Mouse (Mus musculus) heart, embryonic 12.5 days (tissue): ENCODE measurements around the gene Atp13a2. TPM values are rescaled to one million over a fixed set of nuclear protein-coding genes. Genes with fewer than 3 reads are reported as not detected.

ENCODE experiments used
- ATAC-seq: fragments of 200-750 bp; cut with Nextera tagmentation; 2 replicates; pipeline ENCODE4 v1.8.0; 2017; ENCODE audit warnings: moderate TSS enrichment, moderate library complexity; ENCODE audit not compliant: insufficient number of reproducible peaks, low FRiP score
- H3K27ac ChIP-seq: fragments of 300-500 bp; sonication (generic); 2 replicates; pipeline ENCODE4 v1.5.1; 2016; ENCODE audit warnings: mild to moderate bottlenecking, moderate library complexity; ENCODE audit not compliant: poor library complexity, severe bottlenecking
- H3K27me3 ChIP-seq: fragments of 300-500 bp; sonication (generic); replicated peaks from 2 replicates; pipeline ENCODE4 v1.6.1; 2016; ENCODE audit warnings: mild to moderate bottlenecking, moderate library complexity
- H3K36me3 ChIP-seq: fragments of 300-500 bp; sonication (generic); 2 replicates; pipeline ENCODE4 v1.6.1; 2016; ENCODE audit warnings: mild to moderate bottlenecking, moderate library complexity
- H3K4me1 ChIP-seq: fragments of 300-500 bp; sonication (generic); replicated peaks from 2 replicates; pipeline ENCODE4 v1.6.1; 2016; ENCODE audit warnings: mild to moderate bottlenecking
- H3K4me2 ChIP-seq: fragments of 300-500 bp; sonication (generic); 2 replicates; pipeline ENCODE4 v1.6.1; 2016; ENCODE audit warnings: mild to moderate bottlenecking, moderate library complexity
- H3K4me3 ChIP-seq: fragments of 300-500 bp; sonication (generic); 2 replicates; pipeline ENCODE4 v1.5.1; 2016; ENCODE audit warnings: mild to moderate bottlenecking
- H3K9ac ChIP-seq: fragments of 300-500 bp; sonication (generic); 2 replicates; pipeline ENCODE4 v1.6.1; 2016; ENCODE audit warnings: mild to moderate bottlenecking, moderate library complexity
- H3K9me3 ChIP-seq: fragments of 300-500 bp; sonication (generic); replicated peaks from 2 replicates; pipeline ENCODE4 v1.6.1; 2016; ENCODE audit warnings: mild to moderate bottlenecking, moderate library complexity
- WGBS: fragments of 180-500 bp; shearing (Covaris S2); methylation state at CpG from one replicate; pipeline ENCODE4 v1.1.7; 2016; 5-methylcytosine and 5-hydroxymethylcytosine counted together
- polyA plus RNA-seq: library from polyadenylated mRNA; unstranded; fragments of >200 nt; fragmentation: Nextera tagmentation; extraction: Ambion mirVana; gene quantifications from 2 replicates; pipeline ENCODE4 v1.2.1, GENCODE M21; 2016

Gene Atp13a2
- polyA plus RNA-seq, 1 experiment from 2014 or later = 35.6 TPM

- H3K4me3 ChIP-seq = no peak overlapping the region
- H3K36me3 ChIP-seq = peaks cover 51% of the 10 kb centered on the region
- peaks cover 5% of the 10 kb centered on the region; the same call in 1 of the 2 replicates for H3K9me3 ChIP-seq
- no peak overlapping the region for H3K4me2 ChIP-seq
- no peak overlapping the region for H3K27ac ChIP-seq
- H3K27me3 ChIP-seq = no peaks in the 10 kb centered on the region
- WGBS = 67% methylated on average over 8 of the region's 8 CpGs
- H3K9ac ChIP-seq = no peak overlapping the region
- ATAC-seq = no peak; the same call in 1 of the 2 replicates
- H3K4me1 ChIP-seq = peaks cover 24% of the 10 kb centered on the region
Measured at GRCm38 (mm10) chr4:141008028-141008427, 21.4 kb downstream of the Atp13a2 start.

GRCm38 (mm10) chr4:141010118-141010517, 23.4 kb downstream of the Atp13a2 start, which contains the start of gene Mfap2:
Gene Mfap2 (plus strand): TSS chr4:141010418.
- H3K9me3 ChIP-seq = peaks cover 5% of the 10 kb centered on the region; the same call in 1 of the 2 replicates
- H3K36me3 ChIP-seq = peaks cover 51% of the 10 kb centered on the region
- ATAC-seq = no peak
- no peaks in the 10 kb centered on the region for H3K27me3 ChIP-seq
- peak within 1 kb of the TSS; percentile 70 for H3K27ac ChIP-seq
- 19% methylated on average over 7 of the region's 7 CpGs for WGBS
- peak within 1 kb of the TSS; percentile 62 for H3K4me3 ChIP-seq
- H3K4me2 ChIP-seq = peak within 1 kb of the TSS; percentile 72
- H3K4me1 ChIP-seq = peaks cover 27% of the 10 kb centered on the region
- H3K9ac ChIP-seq = peak within 1 kb of the TSS; percentile 83

- peak overlapping the region; percentile 72 for H3K4me2 ChIP-seq
- H3K36me3 ChIP-seq = peaks cover 51% of the 10 kb centered on the region
- peak overlapping the region; percentile 70 for H3K27ac ChIP-seq
- H3K4me1 ChIP-seq = peaks cover 29% of the 10 kb centered on the region
- peak overlapping the region; percentile 62 for H3K4me3 ChIP-seq
- WGBS = under 1% methylated on average over 26 of the region's 26 CpGs
- peaks cover 5% of the 10 kb centered on the region; the same call in 1 of the 2 replicates for H3K9me3 ChIP-seq
- H3K9ac ChIP-seq = peak overlapping the region; percentile 83
- no peaks in the 10 kb centered on the region for H3K27me3 ChIP-seq
- ATAC-seq = peak; percentile 68
Measured at GRCm38 (mm10) chr4:141010526-141010925, 23.9 kb downstream of the Atp13a2 start.

GRCm38 (mm10) chr4:141010941-141011429, 24.3 kb downstream of the Atp13a2 start:
- ATAC-seq = peak; percentile 12; the same call in 1 of the 2 replicates
- peaks cover 30% of the 10 kb centered on the region for H3K4me1 ChIP-seq
- H3K27ac ChIP-seq = peak overlapping the region; percentile 70
- WGBS = 2% methylated on average over 17 of the region's 17 CpGs
- peaks cover 5% of the 10 kb centered on the region; the same call in 1 of the 2 replicates for H3K9me3 ChIP-seq
- peaks cover 51% of the 10 kb centered on the region for H3K36me3 ChIP-seq
- no peaks in the 10 kb centered on the region for H3K27me3 ChIP-seq
- H3K9ac ChIP-seq = peak overlapping the region; percentile 83
- peak overlapping the region; percentile 62 for H3K4me3 ChIP-seq
- H3K4me2 ChIP-seq = peak overlapping the region; percentile 72

GRCm38 (mm10) chr4:141011556-141012328, 25.1 kb downstream of the Atp13a2 start:
- peaks cover 4% of the 10 kb centered on the region; the same call in 1 of the 2 replicates for H3K9me3 ChIP-seq
- peak overlapping the region; percentile 72 for H3K4me2 ChIP-seq
- H3K9ac ChIP-seq = peak overlapping the region; percentile 83
- no peaks in the 10 kb centered on the region for H3K27me3 ChIP-seq
- peaks cover 48% of the 10 kb centered on the region for H3K36me3 ChIP-seq
- peaks cover 38% of the 10 kb centered on the region for H3K4me1 ChIP-seq
- peak overlapping the region; percentile 62 for H3K4me3 ChIP-seq
- 52% methylated on average over 14 of the region's 14 CpGs for WGBS
- ATAC-seq = no peak
- H3K27ac ChIP-seq = peak overlapping the region; percentile 70

- Histone ChIP-seq H3K27ac (no peak overlapping the region), H3K36me3 (peaks cover 45% of the 10 kb centered on the region), H3K9me3 (no peaks in the 10 kb centered on the region), H3K4me1 (peaks cover 46% of the 10 kb centered on the region), H3K4me2 (peak overlapping the region; percentile 72), H3K9ac (no peak overlapping the region; the same call in 1 of the 2 replicates), H3K4me3 (no peak overlapping the region), H3K27me3 (no peaks in the 10 kb centered on the region)
- no peak for ATAC-seq
- 78% methylated on average over 10 of the region's 10 CpGs for WGBS
Measured at GRCm38 (mm10) chr4:141012558-141012957, 25.9 kb downstream of the Atp13a2 start.

GRCm38 (mm10) chr4:141014114-141014513, 27.4 kb downstream of the Atp13a2 start:
- Histone ChIP-seq H3K4me2 (no peak overlapping the region), H3K9me3 (no peaks in the 10 kb centered on the region), H3K27me3 (no peaks in the 10 kb centered on the region), H3K9ac (no peak overlapping the region), H3K36me3 (peaks cover 54% of the 10 kb centered on the region), H3K27ac (no peak overlapping the region), H3K4me1 (peaks cover 51% of the 10 kb centered on the region), H3K4me3 (no peak overlapping the region)
- 68% methylated on average over 8 of the region's 8 CpGs for WGBS
- no peak for ATAC-seq

- Histone ChIP-seq H3K4me2 (no peak overlapping the region), H3K4me1 (peaks cover 54% of the 10 kb centered on the region), H3K27me3 (no peaks in the 10 kb centered on the region), H3K9ac (no peak overlapping the region), H3K36me3 (peaks cover 56% of the 10 kb centered on the region), H3K27ac (no peak overlapping the region), H3K4me3 (no peak overlapping the region), H3K9me3 (no peaks in the 10 kb centered on the region)
- 87% methylated on average over 11 of the region's 11 CpGs for WGBS
- no peak for ATAC-seq
Measured at GRCm38 (mm10) chr4:141014856-141015255, 28.2 kb downstream of the Atp13a2 start.

GRCm38 (mm10) chr4:141015356-141015755, 28.7 kb downstream of the Atp13a2 start:
- Histone ChIP-seq H3K27me3 (no peaks in the 10 kb centered on the region), H3K9ac (no peak overlapping the region), H3K36me3 (peaks cover 56% of the 10 kb centered on the region), H3K9me3 (no peaks in the 10 kb centered on the region), H3K27ac (no peak overlapping the region), H3K4me2 (no peak overlapping the region), H3K4me3 (no peak overlapping the region), H3K4me1 (peaks cover 54% of the 10 kb centered on the region)
- no peak for ATAC-seq
- 74% methylated on average over 7 of the region's 7 CpGs for WGBS

- 68% methylated on average over 9 of the region's 9 CpGs for WGBS
- H3K27me3 ChIP-seq = no peaks in the 10 kb centered on the region
- H3K4me3 ChIP-seq = no peak overlapping the region
- ATAC-seq = no peak
- H3K9me3 ChIP-seq = no peaks in the 10 kb centered on the region
- H3K4me2 ChIP-seq = no peak overlapping the region
- H3K36me3 ChIP-seq = peaks cover 56% of the 10 kb centered on the region
- H3K27ac ChIP-seq = no peak overlapping the region
- H3K9ac ChIP-seq = no peak overlapping the region
- peaks cover 61% of the 10 kb centered on the region for H3K4me1 ChIP-seq
Measured at GRCm38 (mm10) chr4:141016311-141016710, 29.6 kb downstream of the Atp13a2 start.

- Histone ChIP-seq H3K27me3 (no peaks in the 10 kb centered on the region), H3K4me3 (no peak overlapping the region), H3K4me2 (no peak overlapping the region), H3K9ac (no peak overlapping the region), H3K4me1 (peaks cover 55% of the 10 kb centered on the region), H3K9me3 (no peaks in the 10 kb centered on the region), H3K36me3 (peaks cover 54% of the 10 kb centered on the region), H3K27ac (0 out of 2 replicates have a peak overlapping the region, but pooled peaks have one; percentile 40)
- 76% methylated on average over 29 of the region's 29 CpGs for WGBS
- no peak for ATAC-seq
Measured at GRCm38 (mm10) chr4:141017657-141018436, 31.2 kb downstream of the Atp13a2 start.
